Mouse (Mus musculus): ENCODE results near the gene Rad50. TPM values are rescaled to one million over a fixed set of nuclear protein-coding genes. Genes with fewer than 3 reads are reported as not detected.
A peak's percentile ranks its signal among the peaks of the same experiment; 100 is the strongest.

Rad50 gene
- polyA plus RNA-seq, 1 experiment from 2014 or later, result 24.9 TPM

DNA sequence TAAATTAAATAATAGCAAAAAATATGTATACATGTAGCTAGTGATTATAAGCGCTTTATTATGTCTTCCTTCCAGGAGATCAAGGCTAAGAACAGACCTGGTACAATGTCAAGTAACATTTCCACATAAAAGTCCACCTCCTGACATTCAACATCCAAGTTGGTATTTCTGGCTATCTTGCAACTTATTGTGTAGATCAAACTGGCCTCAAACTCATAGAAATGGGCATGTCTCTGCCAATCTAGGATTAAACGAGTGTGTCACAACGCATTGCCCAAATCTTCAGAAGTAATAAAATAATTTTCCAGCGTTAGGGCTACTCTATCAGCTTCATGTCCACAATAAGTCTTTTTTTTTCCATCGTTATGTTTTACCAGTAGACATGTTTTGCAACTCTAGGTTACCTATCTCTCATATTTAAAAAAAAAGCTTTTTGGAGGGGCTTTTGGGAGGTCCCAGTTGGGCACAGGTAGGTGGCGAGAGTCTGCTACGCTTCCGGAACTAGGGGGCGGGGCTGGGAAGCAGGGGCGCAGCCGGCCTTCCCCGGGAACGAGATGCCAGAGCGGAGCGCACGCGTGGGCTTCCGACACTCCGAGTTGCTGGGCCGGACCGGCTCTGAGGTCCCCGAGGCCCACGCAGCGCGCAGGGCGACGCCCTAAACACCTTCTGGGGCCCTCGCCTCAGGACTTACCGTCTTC, 734 bp downstream of the Rad50 start:
- Histone ChIP-seq H3K27ac (ENCODE audit: low read length) (peak overlapping the region; percentile 91), H3K9me3 (ENCODE audit: low read length) (no peaks in the 10 kb centered on the region), H3K4me1 (ENCODE audit: insufficient read depth, low read length) (peaks cover 5% of the 10 kb centered on the region; the same call in 1 of the 2 replicates), H3K27me3 (ENCODE audit: insufficient read depth, low read length) (no peaks in the 10 kb centered on the region), H3K4me2 (replicated peaks; ENCODE audit: low read depth, low read length) (peak overlapping the region; percentile 82), H3K36me3 (ENCODE audit: insufficient read depth, low read length) (peaks cover 2% of the 10 kb centered on the region; the same call in 1 of the 2 replicates), H3K4me3 (ENCODE audit: low read length) (peak overlapping the region; percentile 82), H3K9ac (replicated peaks; ENCODE audit: low read length) (peak overlapping the region; percentile 90)
- WGBS, result 5% methylated on average over 29 of the region's 29 CpGs
- ATAC-seq (ENCODE audit: low FRiP score, low TSS enrichment), result peak; percentile 75

DNA sequence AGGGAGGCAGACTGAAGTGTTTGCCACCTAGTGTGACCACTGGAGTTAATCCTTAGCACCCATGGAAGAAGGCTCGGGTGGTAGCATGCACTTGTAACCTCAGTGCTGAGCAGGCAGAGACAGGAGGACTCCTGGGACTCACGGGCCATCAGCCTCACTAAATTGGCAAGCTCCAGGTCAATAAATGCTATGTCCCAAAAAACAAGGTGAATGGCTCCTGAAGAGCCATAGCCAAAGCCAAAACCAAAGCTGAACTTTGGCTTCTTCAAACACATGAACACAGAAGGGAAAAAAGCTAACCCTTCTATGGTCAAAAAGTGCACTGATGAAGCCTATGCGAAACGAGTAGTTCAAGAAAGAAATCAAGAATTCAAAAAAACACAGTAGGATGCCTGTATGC, 7.8 kb downstream of the Rad50 start:
- H3K4me1 ChIP-seq (ENCODE audit: insufficient read depth, low read length), result no peaks in the 10 kb centered on the region
- H3K4me3 ChIP-seq (ENCODE audit: low read length), result no peak overlapping the region
- H3K27ac ChIP-seq (ENCODE audit: low read length), result no peak overlapping the region
- 91% methylated on average over 4 of the region's 4 CpGs for WGBS
- H3K9ac ChIP-seq (replicated peaks; ENCODE audit: low read length), result no peak overlapping the region
- H3K4me2 ChIP-seq (replicated peaks; ENCODE audit: low read depth, low read length), result no peak overlapping the region
- peaks cover 39% of the 10 kb centered on the region for H3K36me3 ChIP-seq (ENCODE audit: insufficient read depth, low read length)
- no peaks in the 10 kb centered on the region for H3K9me3 ChIP-seq (ENCODE audit: low read length)
- no peak for ATAC-seq (ENCODE audit: low FRiP score, low TSS enrichment)
- no peaks in the 10 kb centered on the region for H3K27me3 ChIP-seq (ENCODE audit: insufficient read depth, low read length)

DNA sequence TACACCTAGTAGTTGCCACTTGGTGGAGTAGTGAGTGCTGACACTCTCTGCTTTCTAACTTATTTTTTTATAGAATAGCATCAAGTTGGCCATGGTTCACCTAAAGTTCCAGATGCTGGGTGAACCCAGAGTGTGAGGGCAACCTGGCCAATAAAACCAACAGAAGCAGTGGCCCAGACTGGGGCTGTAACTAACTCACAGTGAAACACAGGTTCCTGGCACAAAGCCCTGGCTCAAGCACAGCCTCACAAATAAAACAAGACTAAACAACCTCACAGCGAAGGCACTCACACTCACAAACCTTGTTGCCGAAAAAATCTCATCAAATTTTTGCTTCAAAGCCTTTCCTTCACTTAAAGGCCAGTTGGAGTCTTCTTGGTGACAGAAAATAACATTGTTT, 8.6 kb downstream of the Rad50 start:
- Histone ChIP-seq H3K36me3 (ENCODE audit: insufficient read depth, low read length) (peaks cover 39% of the 10 kb centered on the region), H3K27ac (ENCODE audit: low read length) (no peak overlapping the region), H3K4me2 (replicated peaks; ENCODE audit: low read depth, low read length) (no peak overlapping the region), H3K9ac (replicated peaks; ENCODE audit: low read length) (no peak overlapping the region), H3K4me3 (ENCODE audit: low read length) (no peak overlapping the region), H3K4me1 (ENCODE audit: insufficient read depth, low read length) (no peaks in the 10 kb centered on the region), H3K27me3 (ENCODE audit: insufficient read depth, low read length) (no peaks in the 10 kb centered on the region), H3K9me3 (ENCODE audit: low read length) (no peaks in the 10 kb centered on the region)
- WGBS, result 91% methylated on average over 2 of the region's 2 CpGs
- ATAC-seq (ENCODE audit: low FRiP score, low TSS enrichment), result no peak

DNA sequence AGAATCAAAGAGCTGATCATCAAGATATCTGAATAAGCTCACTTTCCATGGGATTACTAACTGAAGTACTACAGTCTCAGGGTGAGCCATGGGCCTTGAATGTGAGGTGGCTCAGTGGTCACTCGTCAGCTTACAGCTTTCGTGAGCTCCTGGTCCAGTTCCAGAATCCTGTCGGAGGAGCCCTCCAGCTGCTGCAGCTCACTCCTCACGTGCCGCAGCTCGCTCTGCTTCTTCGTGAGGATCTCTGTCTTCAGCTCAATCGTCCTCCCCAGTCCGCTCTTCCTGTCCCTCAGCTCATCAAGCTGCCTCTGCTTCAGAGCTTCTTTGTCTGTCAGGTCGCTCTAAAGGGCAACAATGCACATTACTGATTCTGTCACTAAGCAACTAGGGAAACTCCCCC, 15.1 kb downstream of the Rad50 start:
- no peak overlapping the region for H3K4me2 ChIP-seq (replicated peaks; ENCODE audit: low read depth, low read length)
- no peaks in the 10 kb centered on the region for H3K27me3 ChIP-seq (ENCODE audit: insufficient read depth, low read length)
- no peak overlapping the region for H3K27ac ChIP-seq (ENCODE audit: low read length)
- H3K9ac ChIP-seq (replicated peaks; ENCODE audit: low read length), result no peak overlapping the region
- 52% methylated on average over 10 of the region's 10 CpGs for WGBS
- no peak overlapping the region for H3K4me3 ChIP-seq (ENCODE audit: low read length)
- no peak for ATAC-seq (ENCODE audit: low FRiP score, low TSS enrichment)
- H3K4me1 ChIP-seq (ENCODE audit: insufficient read depth, low read length), result no peaks in the 10 kb centered on the region
- H3K9me3 ChIP-seq (ENCODE audit: low read length), result no peaks in the 10 kb centered on the region
- H3K36me3 ChIP-seq (ENCODE audit: insufficient read depth, low read length), result peaks cover 21% of the 10 kb centered on the region

DNA sequence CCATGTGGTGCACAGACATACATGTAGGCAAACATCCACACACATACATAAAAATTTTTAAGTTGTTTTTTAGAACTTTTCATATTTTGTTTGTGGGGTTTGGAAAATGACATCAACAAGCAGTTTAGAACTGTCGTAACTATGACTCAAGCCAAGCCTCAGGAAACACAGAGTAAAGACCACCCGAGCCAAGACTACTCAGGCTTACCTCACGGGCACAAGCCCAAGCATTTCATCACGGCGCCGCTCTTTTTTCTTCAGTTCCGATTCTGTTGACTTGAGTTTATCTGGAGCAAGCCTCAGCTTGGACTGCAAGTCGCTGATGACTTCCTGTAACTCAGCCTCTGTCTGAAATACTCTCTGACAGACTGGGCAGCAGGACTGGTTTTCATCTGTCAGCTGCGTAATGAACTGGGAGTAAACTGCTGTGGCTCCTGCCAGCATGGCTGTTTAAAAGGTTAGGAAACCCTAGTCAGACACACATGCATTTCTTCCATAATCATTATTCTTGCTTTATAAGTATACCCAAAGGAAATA, 24.1 kb downstream of the Rad50 start:
- Histone ChIP-seq H3K9me3 (ENCODE audit: low read length) (no peaks in the 10 kb centered on the region), H3K9ac (replicated peaks; ENCODE audit: low read length) (no peak overlapping the region), H3K36me3 (ENCODE audit: insufficient read depth, low read length) (peaks cover 26% of the 10 kb centered on the region), H3K4me1 (ENCODE audit: insufficient read depth, low read length) (no peaks in the 10 kb centered on the region), H3K4me3 (ENCODE audit: low read length) (no peak overlapping the region), H3K4me2 (replicated peaks; ENCODE audit: low read depth, low read length) (no peak overlapping the region), H3K27ac (ENCODE audit: low read length) (no peak overlapping the region), H3K27me3 (ENCODE audit: insufficient read depth, low read length) (no peaks in the 10 kb centered on the region)
- 88% methylated on average over 9 of the region's 9 CpGs for WGBS
- no peak for ATAC-seq (ENCODE audit: low FRiP score, low TSS enrichment)

DNA sequence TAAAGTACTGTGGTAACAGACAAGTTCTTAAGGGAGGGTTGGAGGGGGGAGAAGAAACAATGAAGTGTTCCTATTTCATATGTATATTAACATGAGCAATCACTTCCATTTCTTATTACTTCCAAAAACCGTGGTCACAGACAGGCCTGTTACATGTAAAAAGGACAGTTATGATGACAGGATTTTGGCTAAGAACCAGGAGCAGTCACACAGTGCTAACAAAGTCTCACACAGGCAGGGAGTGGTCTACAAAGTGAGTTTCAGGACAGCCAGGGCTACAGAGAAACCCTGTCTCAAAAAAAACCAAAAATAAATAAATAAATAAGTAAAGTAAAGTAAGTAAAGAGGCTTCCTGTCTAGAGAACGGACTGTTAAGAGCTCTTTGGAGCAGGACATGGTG, 24.9 kb downstream of the Rad50 start:
- H3K4me3 ChIP-seq (ENCODE audit: low read length), result no peak overlapping the region
- H3K36me3 ChIP-seq (ENCODE audit: insufficient read depth, low read length), result peaks cover 32% of the 10 kb centered on the region
- 66% methylated on average over 2 of the region's 2 CpGs for WGBS

DNA sequence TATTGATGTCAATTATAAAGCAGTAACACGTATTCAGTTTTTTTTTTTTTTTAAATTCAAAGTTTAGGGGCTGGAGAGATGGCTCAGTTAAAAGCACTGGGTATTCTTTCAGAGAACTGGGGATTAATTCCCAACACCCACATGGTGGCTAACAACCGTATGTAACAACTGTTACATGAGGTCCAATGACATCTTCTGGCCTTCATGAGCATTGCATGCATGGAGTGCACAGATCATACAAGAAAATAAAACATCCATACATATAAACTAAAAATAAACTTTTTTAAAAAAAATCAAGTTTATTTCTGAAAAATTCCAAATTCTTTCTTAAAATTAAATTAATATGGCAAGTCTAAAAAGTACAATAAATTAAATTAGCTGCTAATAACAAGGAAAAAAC, 25.4 kb downstream of the Rad50 start:
- Histone ChIP-seq H3K9me3 (ENCODE audit: low read length) (no peaks in the 10 kb centered on the region), H3K9ac (replicated peaks; ENCODE audit: low read length) (no peak overlapping the region), H3K4me3 (ENCODE audit: low read length) (no peak overlapping the region), H3K4me2 (replicated peaks; ENCODE audit: low read depth, low read length) (no peak overlapping the region), H3K36me3 (ENCODE audit: insufficient read depth, low read length) (peaks cover 32% of the 10 kb centered on the region), H3K27me3 (ENCODE audit: insufficient read depth, low read length) (no peaks in the 10 kb centered on the region), H3K27ac (ENCODE audit: low read length) (no peak overlapping the region), H3K4me1 (ENCODE audit: insufficient read depth, low read length) (no peaks in the 10 kb centered on the region)
- 89% methylated on average over 2 of the region's 2 CpGs for WGBS
- no peak for ATAC-seq (ENCODE audit: low FRiP score, low TSS enrichment)

More for the DNA sequence above, 24.9 kb downstream of the Rad50 start:
- Histone ChIP-seq H3K4me1 (ENCODE audit: insufficient read depth, low read length) (no peaks in the 10 kb centered on the region), H3K9me3 (ENCODE audit: low read length) (no peaks in the 10 kb centered on the region), H3K9ac (replicated peaks; ENCODE audit: low read length) (no peak overlapping the region), H3K27ac (ENCODE audit: low read length) (no peak overlapping the region), H3K27me3 (ENCODE audit: insufficient read depth, low read length) (no peaks in the 10 kb centered on the region), H3K4me2 (replicated peaks; ENCODE audit: low read depth, low read length) (no peak overlapping the region)
- no peak for ATAC-seq (ENCODE audit: low FRiP score, low TSS enrichment)

DNA sequence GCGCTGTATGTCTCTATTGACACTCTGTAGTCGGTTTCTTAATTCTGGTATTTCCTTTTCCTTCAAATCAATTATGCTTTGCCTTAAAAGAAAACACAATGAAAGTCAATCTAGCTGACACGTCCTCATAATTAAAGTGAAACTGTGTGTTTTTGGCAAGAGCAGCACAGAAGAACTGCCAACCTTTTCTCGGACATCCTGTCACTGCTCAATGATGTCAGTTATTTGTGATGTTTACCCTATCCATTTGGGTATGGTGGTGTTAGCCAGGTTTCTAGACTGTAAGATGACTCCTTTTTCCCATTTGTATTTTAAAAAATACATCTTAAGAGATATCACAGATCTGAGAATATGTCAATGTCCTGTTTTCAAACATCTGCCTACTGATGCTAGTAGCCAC, 27.0 kb downstream of the Rad50 start:
- WGBS, result 78% methylated on average over 4 of the region's 4 CpGs

DNA sequence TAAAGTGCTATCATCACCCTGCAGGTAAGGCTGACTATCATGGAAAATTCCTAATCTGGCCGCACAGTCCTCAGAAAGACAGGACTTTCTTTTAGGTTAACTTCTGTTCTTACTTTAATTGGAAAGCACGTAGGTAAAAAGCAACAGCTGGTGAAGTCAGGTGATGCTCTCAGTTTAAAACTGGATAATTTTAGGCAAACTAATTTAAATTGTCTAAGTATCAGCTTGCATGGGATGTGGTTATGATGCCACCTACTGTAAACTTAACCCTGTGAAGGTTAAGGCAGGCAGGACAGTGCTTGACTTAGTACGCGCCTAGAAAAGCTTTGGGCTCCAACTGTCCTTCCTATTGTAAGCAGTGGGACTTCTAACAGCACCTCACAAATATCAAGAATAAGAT, 35.7 kb downstream of the Rad50 start:
- Histone ChIP-seq H3K36me3 (ENCODE audit: insufficient read depth, low read length) (peaks cover 51% of the 10 kb centered on the region), H3K9me3 (ENCODE audit: low read length) (no peaks in the 10 kb centered on the region), H3K4me3 (ENCODE audit: low read length) (no peak overlapping the region), H3K27ac (ENCODE audit: low read length) (no peak overlapping the region), H3K4me2 (replicated peaks; ENCODE audit: low read depth, low read length) (no peak overlapping the region), H3K27me3 (ENCODE audit: insufficient read depth, low read length) (no peaks in the 10 kb centered on the region), H3K9ac (replicated peaks; ENCODE audit: low read length) (no peak overlapping the region), H3K4me1 (ENCODE audit: insufficient read depth, low read length) (no peaks in the 10 kb centered on the region)
- no peak for ATAC-seq (ENCODE audit: low FRiP score, low TSS enrichment)
- WGBS, result 96% methylated on average over 4 of the region's 4 CpGs

More for the DNA sequence above, 27.0 kb downstream of the Rad50 start:
- no peaks in the 10 kb centered on the region for H3K9me3 ChIP-seq (ENCODE audit: low read length)
- H3K4me2 ChIP-seq (replicated peaks; ENCODE audit: low read depth, low read length), result no peak overlapping the region
- H3K4me3 ChIP-seq (ENCODE audit: low read length), result no peak overlapping the region
- H3K27me3 ChIP-seq (ENCODE audit: insufficient read depth, low read length), result no peaks in the 10 kb centered on the region
- no peaks in the 10 kb centered on the region for H3K4me1 ChIP-seq (ENCODE audit: insufficient read depth, low read length)
- no peak overlapping the region for H3K27ac ChIP-seq (ENCODE audit: low read length)
- H3K36me3 ChIP-seq (ENCODE audit: insufficient read depth, low read length), result peaks cover 36% of the 10 kb centered on the region
- H3K9ac ChIP-seq (replicated peaks; ENCODE audit: low read length), result no peak overlapping the region
- ATAC-seq (ENCODE audit: low FRiP score, low TSS enrichment), result no peak

DNA sequence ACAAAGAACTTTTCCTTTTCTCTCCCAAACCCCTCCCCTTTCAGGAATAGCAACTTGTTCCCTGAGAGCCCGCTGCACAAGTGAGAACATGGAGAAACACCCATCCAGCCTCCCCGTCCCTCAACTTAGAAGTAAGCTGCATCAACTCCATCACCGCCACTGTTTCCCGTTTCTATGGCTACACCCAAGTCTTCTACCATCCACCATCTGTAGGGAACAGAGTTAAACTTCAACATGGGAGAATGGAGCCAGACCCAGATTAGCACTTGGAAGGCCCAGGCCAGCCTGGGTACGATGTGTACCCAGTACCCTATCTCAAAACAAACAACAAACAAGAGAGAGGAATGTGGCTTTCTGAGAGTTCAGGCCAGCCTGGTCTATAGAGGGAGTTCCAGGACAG, 43.0 kb downstream of the Rad50 start:
- WGBS, result 87% methylated on average over 5 of the region's 5 CpGs
- H3K9ac ChIP-seq (replicated peaks; ENCODE audit: low read length), result no peak overlapping the region
- H3K4me1 ChIP-seq (ENCODE audit: insufficient read depth, low read length), result no peaks in the 10 kb centered on the region
- no peak overlapping the region for H3K27ac ChIP-seq (ENCODE audit: low read length)
- H3K4me2 ChIP-seq (replicated peaks; ENCODE audit: low read depth, low read length), result no peak overlapping the region
- no peak for ATAC-seq (ENCODE audit: low FRiP score, low TSS enrichment)
- peaks cover 31% of the 10 kb centered on the region for H3K36me3 ChIP-seq (ENCODE audit: insufficient read depth, low read length)
- H3K9me3 ChIP-seq (ENCODE audit: low read length), result no peaks in the 10 kb centered on the region
- H3K27me3 ChIP-seq (ENCODE audit: insufficient read depth, low read length), result no peaks in the 10 kb centered on the region
- H3K4me3 ChIP-seq (ENCODE audit: low read length), result no peak overlapping the region
